Mouse (Mus musculus) layer of hippocampus, postnatal 36 days (tissue): ENCODE data around the gene Bcam. TPM values are rescaled to one million over a fixed set of nuclear protein-coding genes. Genes with fewer than 3 reads are reported as not detected.
A peak's percentile ranks its signal among the peaks of the same experiment; 100 is the strongest.
"Not testable (repeated sequence)": the region's sequence is repeated elsewhere in the genome, so short reads cannot be mapped to it uniquely, and the experiment has no call there.

ENCODE experiments used
- DNase-seq, 2 experiments: peaks; one replicate each; pipeline ENCODE4 v3.0.0; 2022
- total RNA-seq, 2 experiments: library from RNA; stranded (reverse); gene quantifications; 2 replicates each; pipeline ENCODE4 v1.2.3; 2021

Gene Bcam
- 1 to 10 TPM; 9.5 to 9.8 TPM for total RNA-seq

- no peak for DNase-seq
Observed at GRCm38 (mm10) chr7:19770984-19771391, at the start of gene Bcam. Bcam (minus strand) TSS chr7:19771016.

GRCm38 (mm10) chr7:19818875-19819274, 48.1 kb upstream of the Bcam start:
- DNase-seq = no peak

- no peak for DNase-seq
Observed at GRCm38 (mm10) chr7:19818440-19818839, 47.6 kb upstream of the Bcam start.

GRCm38 (mm10) chr7:19817382-19818105, 46.7 kb upstream of the Bcam start:
- no peak for DNase-seq

- DNase-seq = peak in 1 of 2 experiments; percentile 14
Observed at GRCm38 (mm10) chr7:19816224-19816771, 45.5 kb upstream of the Bcam start.

GRCm38 (mm10) chr7:19815296-19816223, 44.7 kb upstream of the Bcam start:
- DNase-seq = no peak

- DNase-seq = no peak
Observed at GRCm38 (mm10) chr7:19813579-19814122, 42.8 kb upstream of the Bcam start.

GRCm38 (mm10) chr7:19813161-19813560, 42.3 kb upstream of the Bcam start:
- DNase-seq = no peak

GRCm38 (mm10) chr7:19811114-19811513, 40.3 kb upstream of the Bcam start:
- no peak for DNase-seq

- DNase-seq = no peak
Observed at GRCm38 (mm10) chr7:19809369-19809768, 38.6 kb upstream of the Bcam start.

GRCm38 (mm10) chr7:19806356-19806969, 35.6 kb upstream of the Bcam start:
- no peak for DNase-seq

GRCm38 (mm10) chr7:19802995-19803394, 32.2 kb upstream of the Bcam start:
- DNase-seq = peak; percentile 61 to 62

- no peak for DNase-seq
Observed at GRCm38 (mm10) chr7:19800764-19801163, 29.9 kb upstream of the Bcam start.

- DNase-seq = peak in 1 of 2 experiments; percentile 42
Observed at GRCm38 (mm10) chr7:19796697-19797588, 26.1 kb upstream of the Bcam start, which contains the start of gene Cblc. Cblc (minus strand) TSS chr7:19796809.

- DNase-seq = no peak
Observed at GRCm38 (mm10) chr7:19796254-19796653, 25.4 kb upstream of the Bcam start.

- DNase-seq = no peak
Observed at GRCm38 (mm10) chr7:19795236-19795635, 24.4 kb upstream of the Bcam start.

GRCm38 (mm10) chr7:19792701-19793630, 22.1 kb upstream of the Bcam start:
- DNase-seq = no peak

GRCm38 (mm10) chr7:19791504-19791903, 20.7 kb upstream of the Bcam start:
- not testable (repeated sequence) for DNase-seq

GRCm38 (mm10) chr7:19789904-19790347, 19.1 kb upstream of the Bcam start:
- peak; percentile 80 to 87 for DNase-seq
